Mouse (Mus musculus) kidney, adult 18-20 months (tissue): ENCODE measurements around the gene Insl6.

Experiments used
- DNase-seq: peaks from one replicate; pipeline ENCODE4 v3.0.0; 2021

The Insl6 gene

GRCm38 (mm10) chr19:29325053-29325851 lies at the start of gene Insl6:
TSS of gene Insl6 (minus strand) at chr19:29325356.
- peak; percentile 74 for DNase-seq

DNA sequence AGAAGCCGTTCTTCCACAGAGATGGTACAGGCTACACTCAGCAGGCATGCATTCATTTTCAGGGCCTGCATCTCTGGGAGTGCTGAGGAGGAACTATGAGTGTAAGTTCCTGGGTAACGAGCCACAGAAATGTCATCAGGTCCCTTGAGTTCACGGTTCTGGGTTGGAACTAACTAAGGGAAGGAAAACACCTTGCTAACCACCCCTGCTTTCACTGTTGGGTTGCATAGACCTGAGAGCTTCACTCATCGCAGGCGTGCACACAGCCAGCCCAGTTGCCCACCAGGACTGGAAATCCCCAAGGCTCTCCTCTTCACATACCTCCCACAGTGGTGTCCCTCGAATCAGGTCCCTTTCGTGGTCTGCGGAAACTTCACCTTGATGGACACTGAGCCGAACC lies 49.8 kb upstream of the Insl6 start:
- no peak for DNase-seq

- DNase-seq, result no peak
Measured at GRCm38 (mm10) chr19:29373438-29373837, 48.3 kb upstream of the Insl6 start.

DNA sequence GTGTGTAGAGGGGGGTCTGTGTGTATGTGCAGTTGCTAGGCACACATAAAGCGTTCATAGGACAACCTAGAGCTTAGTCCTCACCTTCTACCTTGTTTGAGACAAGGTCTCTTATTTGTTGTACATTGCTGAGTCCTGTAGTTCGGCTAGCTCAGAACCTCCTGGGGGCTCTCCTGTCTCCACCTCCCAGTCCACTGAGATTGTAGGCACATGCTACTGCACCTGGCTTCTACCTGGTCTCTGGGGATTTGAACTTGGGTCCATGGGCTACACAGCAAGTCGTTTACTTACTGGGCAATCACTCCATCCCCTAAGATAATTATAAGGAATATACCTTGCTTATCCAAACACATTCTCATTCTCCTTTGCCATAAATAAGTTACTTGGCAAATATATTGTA lies 47.5 kb upstream of the Insl6 start:
- no peak for DNase-seq

- DNase-seq, result no peak
Measured at GRCm38 (mm10) chr19:29372138-29372537, 47.0 kb upstream of the Insl6 start.

GRCm38 (mm10) chr19:29371284-29372081 lies 46.3 kb upstream of the Insl6 start:
- no peak for DNase-seq

DNA sequence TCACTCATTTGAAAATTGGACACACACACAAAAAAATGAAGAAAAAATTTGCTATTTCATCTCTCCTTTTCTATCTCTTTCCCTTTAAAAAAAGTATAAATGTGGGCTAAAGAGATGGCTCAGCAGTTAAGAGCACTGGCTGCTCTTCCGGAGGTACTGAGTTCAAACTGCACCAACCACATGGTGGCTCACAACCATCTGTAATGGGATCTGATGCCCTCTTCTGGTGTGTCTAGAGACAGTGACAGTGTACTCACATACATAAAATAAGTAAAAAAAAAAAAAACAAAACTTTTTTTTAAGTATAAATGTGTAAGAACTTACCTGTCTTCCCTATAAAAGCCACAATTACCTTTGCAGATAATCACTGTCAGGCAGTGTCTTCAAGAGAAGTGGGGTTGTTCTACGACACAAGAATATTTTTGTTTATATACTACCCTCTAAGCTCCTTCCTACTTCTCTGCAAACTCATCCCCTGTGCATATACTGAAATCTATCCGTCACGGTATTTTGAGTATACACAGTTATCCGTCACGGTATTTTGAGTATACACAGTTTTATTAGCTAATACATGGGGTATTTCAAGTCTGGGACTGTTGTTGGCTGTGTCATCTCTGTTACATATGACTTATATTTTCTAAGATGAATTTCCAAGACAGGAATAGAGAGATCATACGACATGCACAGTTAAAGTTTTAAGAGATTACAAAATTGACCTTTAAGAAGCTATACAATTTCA lies 45.6 kb upstream of the Insl6 start:
- no peak for DNase-seq

- no peak for DNase-seq
Measured at GRCm38 (mm10) chr19:29370112-29370511, 45.0 kb upstream of the Insl6 start.

DNA sequence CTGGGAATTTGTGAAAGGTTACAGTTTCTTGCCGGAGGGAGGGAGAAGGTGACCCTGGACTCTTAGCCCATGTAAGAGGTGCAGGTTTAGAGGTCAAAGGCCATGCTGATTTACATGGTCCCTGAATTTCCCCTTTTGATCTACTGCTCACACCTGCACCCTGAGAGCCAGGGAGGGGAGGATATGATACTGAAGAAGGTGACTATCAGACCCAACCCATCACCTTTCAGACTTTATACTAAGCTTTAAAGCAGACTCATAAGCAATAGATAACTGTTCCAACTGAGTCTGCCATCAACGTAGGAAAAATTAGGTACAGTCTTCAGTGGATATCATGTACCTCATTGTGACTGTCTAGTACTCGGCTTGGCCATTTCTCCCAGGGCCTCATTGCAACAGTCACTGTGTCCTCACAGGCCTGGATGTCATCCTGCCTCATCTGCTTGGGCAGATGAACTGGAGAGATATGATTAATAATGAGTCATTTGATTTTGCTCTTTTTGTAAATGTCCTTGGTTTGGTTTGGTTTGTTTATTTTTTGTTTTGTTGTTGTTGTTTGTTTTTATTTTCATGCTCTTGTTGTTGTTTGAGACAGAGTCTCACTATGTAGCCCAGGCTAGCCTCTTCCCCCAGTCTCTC lies 43.6 kb upstream of the Insl6 start:
- no peak for DNase-seq

GRCm38 (mm10) chr19:29368041-29368440 lies 42.9 kb upstream of the Insl6 start:
- DNase-seq, result no peak

DNA sequence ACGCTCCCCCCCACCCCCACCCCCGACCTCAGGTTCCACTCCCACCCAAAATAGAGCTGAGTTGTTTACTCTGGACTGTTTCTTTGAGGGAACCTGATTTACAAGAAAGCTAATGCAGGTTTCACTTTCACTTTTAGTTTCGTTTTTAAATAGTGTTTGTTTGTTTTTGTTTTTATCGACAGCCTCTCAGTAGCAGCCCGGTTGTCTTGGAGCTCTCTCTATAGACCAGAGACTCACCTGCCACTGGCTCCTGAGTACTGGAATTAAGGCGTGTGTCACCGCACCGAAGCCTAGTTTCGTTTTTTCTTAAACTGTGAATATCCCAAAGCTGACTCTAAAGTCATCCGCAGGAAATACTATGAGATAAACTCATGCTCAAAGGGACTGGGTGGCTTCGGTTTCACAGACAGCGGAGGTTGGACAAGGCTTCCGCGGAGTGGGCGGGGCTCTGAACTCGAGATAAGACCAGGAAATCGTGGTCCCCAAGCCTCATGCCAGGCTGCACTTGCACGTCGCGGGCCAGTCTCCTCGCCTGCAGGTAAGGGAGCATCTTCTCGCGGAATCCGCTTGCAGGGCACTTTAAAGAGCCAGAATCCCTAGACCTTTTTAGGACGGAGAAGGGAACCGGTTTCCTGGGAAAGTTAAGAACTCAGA lies 41.9 kb upstream of the Insl6 start, which contains the start of the genes Plgrkt and Cd274:
Gene Plgrkt (minus strand): TSS at position 422 of the 654 bp plus-strand sequence.
Gene Cd274 (plus strand): TSS at position 487 of the 654 bp plus-strand sequence.
- DNase-seq, result peak; percentile 82

DNA sequence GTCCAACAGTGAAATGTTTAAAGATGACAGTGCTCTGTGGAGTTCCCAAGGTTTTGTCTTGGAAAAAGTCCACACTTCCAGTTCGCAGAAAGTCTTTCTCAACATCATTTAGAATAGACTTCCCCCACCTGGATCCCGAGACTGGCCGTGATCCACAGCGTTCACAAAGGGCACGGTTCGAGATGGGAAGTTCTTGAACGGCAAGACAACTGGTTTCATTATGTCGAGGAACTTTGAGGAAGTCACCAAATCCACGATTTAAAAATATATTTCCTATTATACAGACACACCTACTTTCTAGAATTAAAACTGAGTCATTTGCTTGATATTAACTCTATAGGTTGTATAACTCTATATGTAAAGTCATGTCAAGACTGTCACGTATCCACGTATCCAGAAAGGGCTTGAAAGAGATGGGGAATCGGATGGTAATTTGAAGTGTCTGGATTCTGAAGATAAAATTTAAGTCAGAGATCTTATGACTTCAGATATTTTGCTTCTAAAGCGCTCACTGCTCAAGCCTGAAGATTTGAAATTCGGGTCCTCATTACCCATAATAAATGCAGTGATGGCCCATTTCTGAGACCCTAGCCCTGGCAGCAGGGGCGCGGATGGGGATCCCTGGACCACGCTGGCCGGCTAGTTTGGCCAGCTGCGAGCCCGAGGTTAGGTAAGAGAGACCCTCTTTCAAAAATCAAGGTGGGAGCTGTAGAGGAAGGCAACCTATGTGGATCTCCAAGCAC lies 41.2 kb upstream of the Insl6 start:
- DNase-seq, result no peak

GRCm38 (mm10) chr19:29365105-29365504 lies 39.9 kb upstream of the Insl6 start:
- DNase-seq, result no peak

DNA sequence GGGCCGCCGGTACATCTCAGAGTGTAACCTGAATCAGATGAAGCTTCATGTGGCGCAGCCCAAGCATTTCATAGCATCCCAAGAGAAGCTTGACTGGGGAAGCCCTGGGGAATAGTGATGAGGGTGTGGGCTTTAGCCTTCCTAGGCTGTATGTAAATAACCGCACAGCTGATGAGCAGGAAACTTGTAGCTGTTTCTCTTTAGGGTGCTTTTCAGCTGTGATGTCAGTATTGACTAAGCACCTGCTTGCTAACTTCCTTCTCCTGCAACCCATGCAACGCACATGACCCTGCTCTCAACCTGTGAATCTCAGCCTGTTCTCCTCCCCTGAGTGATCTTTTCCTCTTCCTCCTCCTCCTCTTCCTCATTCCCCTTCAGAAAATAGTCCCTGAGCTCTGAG lies 38.9 kb upstream of the Insl6 start:
- no peak for DNase-seq

- no peak for DNase-seq
Measured at GRCm38 (mm10) chr19:29363557-29363956, 38.4 kb upstream of the Insl6 start.

DNA sequence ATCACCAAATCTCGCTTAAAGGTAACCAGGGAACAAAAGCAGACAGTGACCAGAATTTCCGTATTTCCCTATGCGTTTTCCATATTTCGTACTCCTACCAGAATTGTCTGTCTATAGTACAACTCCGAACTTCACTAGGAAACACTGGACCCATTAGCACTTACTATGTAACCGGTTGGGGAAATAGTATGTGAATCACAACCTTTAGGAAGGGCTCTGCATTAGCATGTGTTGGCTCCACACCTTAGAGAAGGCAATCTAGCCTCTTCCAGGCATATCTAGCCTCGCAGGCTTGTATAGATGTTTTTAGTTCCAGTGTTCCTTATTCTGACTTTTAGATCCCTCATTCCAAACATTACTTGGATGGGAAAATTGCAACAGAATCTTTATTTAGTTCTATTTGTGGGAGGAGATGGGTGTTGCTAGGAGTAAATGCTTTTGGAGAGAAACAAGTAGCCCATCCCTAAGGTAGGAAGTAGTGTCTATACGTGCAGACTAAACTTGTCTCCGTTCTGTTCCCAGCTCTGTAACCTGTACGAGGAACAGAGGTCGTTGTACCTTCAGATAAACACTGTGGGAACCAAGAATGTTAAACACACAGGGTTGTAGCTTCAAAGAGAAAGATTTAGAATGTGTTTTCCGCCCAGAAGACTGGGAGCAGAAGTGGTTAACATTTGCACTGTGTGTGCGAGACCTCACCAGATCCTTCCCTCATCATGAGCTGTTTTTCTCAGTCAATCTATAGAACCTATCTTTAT lies 37.2 kb upstream of the Insl6 start:
- DNase-seq, result no peak

GRCm38 (mm10) chr19:29361468-29362130 lies 36.4 kb upstream of the Insl6 start:
- DNase-seq, result peak; percentile 88

GRCm38 (mm10) chr19:29360251-29360650 lies 35.1 kb upstream of the Insl6 start:
- DNase-seq, result no peak

DNA sequence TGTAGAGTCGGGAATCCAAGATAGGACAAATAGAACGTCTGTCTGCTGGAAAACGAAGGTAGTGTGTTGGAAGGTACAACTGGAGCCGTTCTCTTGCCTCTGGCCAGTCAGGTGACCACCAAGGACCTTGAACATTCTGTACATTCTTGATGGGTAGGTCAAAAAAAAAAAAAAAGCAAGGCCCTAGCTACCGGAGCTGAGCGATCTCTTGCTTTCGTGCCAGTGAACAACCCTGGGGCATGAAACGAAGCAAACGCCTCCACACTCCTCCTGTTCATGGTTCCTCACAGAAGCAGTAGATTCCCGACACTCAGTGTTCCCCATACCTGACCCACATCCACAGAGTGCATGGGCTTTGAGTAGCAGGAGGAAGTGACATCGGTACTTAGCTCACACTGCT lies 31.1 kb upstream of the Insl6 start:
- DNase-seq, result peak; percentile 40
